Mouse (Mus musculus) ES-Bruce4 (cell line): ENCODE measurements at regions not wholly inside any gene's neighbourhood (a gene's known extent, or its start where the extent isn't known, plus 50 kb on each side); places are given as distances from the start of the nearest gene placed in this dataset.

Experiments used
- CTCF ChIP-seq: IDR thresholded peaks from one replicate; pipeline ENCODE4 v1.8.1; 2011; ENCODE audit warnings: low read depth, low read length
- EP300 ChIP-seq: IDR thresholded peaks from 2 replicates; pipeline ENCODE4 v1.6.1; 2011; ENCODE audit warnings: low read depth, low read length; ENCODE audit not compliant: insufficient read depth
- POLR2A ChIP-seq: IDR thresholded peaks from one replicate; pipeline ENCODE4 v1.8.1; 2011; ENCODE audit warnings: low read length; ENCODE audit not compliant: insufficient read depth

- TF ChIP-seq CTCF (no peak), EP300 (no peak), POLR2A (no peak)
These were observed 56.8 kb upstream of the Cnih3 start for GRCm38 (mm10) chr1:181295651-181296050.
